Comparison of ENCODE assay signal across 8 mouse cellular contexts in the genomic region with DNA sequence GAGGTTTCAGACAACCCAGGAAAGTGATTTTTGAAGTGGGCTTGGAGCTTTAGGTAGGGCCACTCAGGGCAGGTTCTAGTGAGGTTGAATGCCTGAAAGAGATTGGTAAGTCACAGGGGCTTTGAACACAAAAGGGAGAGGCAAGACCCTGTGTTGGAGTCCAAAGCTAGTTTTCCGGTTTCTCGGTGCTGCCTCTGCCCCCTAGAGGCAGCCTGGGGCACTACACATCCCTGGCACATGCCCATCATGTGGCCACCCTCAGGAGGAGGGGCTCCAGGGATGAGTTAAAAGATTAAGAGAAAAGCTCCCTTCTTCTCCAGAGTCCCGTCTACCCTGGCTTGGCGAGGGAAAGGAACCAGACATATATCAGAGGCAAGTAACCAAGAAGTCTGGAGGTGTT.
A peak's percentile ranks its signal among the peaks of the same experiment; 100 is the strongest.
DNase-seq lines count a peak whose midpoint lies in the region.

Gene Mc1r, plus strand, starts transcription at position 322 of the 400 bp plus-strand sequence.

- DNase-seq in ovary, postnatal 10 days (ENCODE audit: low spot score) = peak; percentile 34
- DNase-seq in ovary, adult 18-20 months (ENCODE audit: low spot score) = no peak
- peak; percentile 74 for DNase-seq in brain, adult 2 months (ENCODE audit: low read depth, low spot score)
- DNase-seq in forelimb bud, embryonic 11.5 days (ENCODE audit: low read depth, low spot score) = peak; percentile 65
- peak; percentile 66 for DNase-seq in kidney, postnatal 10 days
- DNase-seq in lung, adult 18-20 months = peak; percentile 35 to 58
- peak; percentile 54 for DNase-seq in ovary, postnatal 36 days (ENCODE audit: low spot score)
- DNase-seq in urinary bladder, postnatal 14 days (ENCODE audit: low spot score) = peak; percentile 44
